In genomic region chr3:101708821-101709220, GRCm38 (mm10) we compare ENCODE assay signal across 12 mouse cellular contexts.
A peak's percentile ranks its signal among the peaks of the same experiment; 100 is the strongest.
DNase-seq lines count a peak whose midpoint lies in the region; ATAC-seq and TF ChIP-seq lines count a peak whose summit lies in the region.
"Had no signal": no experiment of that assay in that cellular context is flagged by ENCODE, and none has a peak within 500 bp of the region (broad histone marks: within the 10 kb centered on the region; RNA-seq: fewer than 3 reads in every experiment).

No protein-coding gene starts in this region.

- H3K36me3 ChIP-seq in kidney, embryonic 15.5 days = no peaks in the 10 kb centered on the region
- H3K36me3 ChIP-seq in limb, embryonic 11.5 days (ENCODE audit: control insufficient read depth, insufficient read depth, low read length) = no peaks in the 10 kb centered on the region
- H3K36me3 ChIP-seq: limb, embryonic 15.5 days; lung, embryonic 15.5 days had no signal

- DNase-seq in cerebellum, adult 11-12 months = peak; percentile 67
- no peak for DNase-seq in cerebellum, adult 11 months
- no peak for DNase-seq in kidney, adult 18-20 months
- DNase-seq in cerebellum, adult 9-10 months = peak; percentile 71
- peak; percentile 37 for DNase-seq in limb, embryonic 11.5 days (ENCODE audit: low spot score)
- DNase-seq in lung, adult 2 months = no peak
- DNase-seq in c-Kit-positive CD71-positive TER-119-positive erythroid progenitor cells, embryonic 14.5 days (ENCODE audit: low spot score) = no peak
- DNase-seq: layer of hippocampus, postnatal 36 days had no signal

- H3K4me3 ChIP-seq in kidney, embryonic 15.5 days (replicated peaks) = no peak overlapping the region
- no peak overlapping the region for H3K4me3 ChIP-seq in limb, embryonic 11.5 days (ENCODE audit: low read depth, low read length)
- no peak overlapping the region for H3K4me3 ChIP-seq in lung, adult 2 months (replicated peaks; ENCODE audit: extremely low read depth, low read depth, low read length)
- H3K4me3 ChIP-seq: erythroblast, embryonic 14.5 days; limb, embryonic 15.5 days; lung, embryonic 15.5 days had no signal

- no peak for TF ChIP-seq POLR2A in lung, adult 2 months (IDR thresholded peaks at IDR 0.05; ENCODE audit: borderline replicate concordance, extremely low read depth, low read depth, low read length)

- H3K9ac ChIP-seq in kidney, embryonic 15.5 days = no peak overlapping the region
- no peak overlapping the region for H3K9ac ChIP-seq in limb, embryonic 11.5 days (ENCODE audit: low read length)
- H3K9ac ChIP-seq: limb, embryonic 15.5 days; lung, embryonic 15.5 days had no signal

- no peaks in the 10 kb centered on the region for H3K9me3 ChIP-seq in kidney, embryonic 15.5 days (replicated peaks)
- no peaks in the 10 kb centered on the region for H3K9me3 ChIP-seq in limb, embryonic 11.5 days (ENCODE audit: control insufficient read depth, low read length)
- H3K9me3 ChIP-seq: limb, embryonic 15.5 days; lung, embryonic 15.5 days had no signal

- H3K4me2 ChIP-seq in kidney, embryonic 15.5 days = no peak overlapping the region
- no peak overlapping the region for H3K4me2 ChIP-seq in limb, embryonic 11.5 days (ENCODE audit: low read depth, severe bottlenecking)
- H3K4me2 ChIP-seq: limb, embryonic 15.5 days; lung, embryonic 15.5 days had no signal

- WGBS in kidney, embryonic 15.5 days = 77% methylated on average over 8 of the region's 8 CpGs
- WGBS in limb, embryonic 11.5 days = 59% methylated on average over 8 of the region's 8 CpGs
- WGBS in lung, adult 2 months = 86% methylated on average over 8 of the region's 8 CpGs

- no peaks in the 10 kb centered on the region for H3K27me3 ChIP-seq in kidney, embryonic 15.5 days
- H3K27me3 ChIP-seq in limb, embryonic 11.5 days (ENCODE audit: control insufficient read depth, insufficient read depth, low read length) = no peaks in the 10 kb centered on the region
- H3K27me3 ChIP-seq: limb, embryonic 15.5 days; lung, embryonic 15.5 days had no signal

- no peak for TF ChIP-seq CTCF in lung, adult 2 months (IDR thresholded peaks at IDR 0.05; ENCODE audit: insufficient read depth, low read length)

- H3K27ac ChIP-seq in kidney, embryonic 15.5 days = peak overlapping the region; percentile 75
- no peak overlapping the region for H3K27ac ChIP-seq in limb, embryonic 11.5 days (replicated peaks; ENCODE audit: low read depth, low read length)
- H3K27ac ChIP-seq: limb, embryonic 15.5 days; lung, embryonic 15.5 days had no signal

- peaks cover 39% of the 10 kb centered on the region for H3K4me1 ChIP-seq in kidney, embryonic 15.5 days
- peaks cover 28% of the 10 kb centered on the region for H3K4me1 ChIP-seq in limb, embryonic 11.5 days (ENCODE audit: control insufficient read depth, insufficient read depth, low read length)
- 0 out of 2 replicates have a peak, but pooled peaks cover 3% of the 10 kb centered on the region for H3K4me1 ChIP-seq in lung, adult 2 months (ENCODE audit: control insufficient read depth, insufficient read depth, low read length)

- ATAC-seq in kidney, embryonic 15.5 days (replicated peaks; ENCODE audit: low FRiP score) = no peak
- no peak for ATAC-seq in limb, embryonic 11.5 days (ENCODE audit: insufficient number of reproducible peaks, low FRiP score, low TSS enrichment, low read depth)

Comparison
In these comparisons a context has a peak if more than half of its experiments do, and no peak if none do; other contexts are left out.
1. DNase-seq: peak in cerebellum, adult 11-12 months (single experiment), cerebellum, adult 9-10 months (single experiment) and limb, embryonic 11.5 days (single experiment); none in cerebellum, adult 11 months (single experiment), kidney, adult 18-20 months (single experiment), lung, adult 2 months (single experiment) and c-Kit-positive CD71-positive TER-119-positive erythroid progenitor cells, embryonic 14.5 days (single experiment).